Mouse (Mus musculus) CH12.LX (cell line): ENCODE data around the gene Lamc2. TPM values are rescaled to one million over a fixed set of nuclear protein-coding genes. Genes with fewer than 3 reads are reported as not detected.

ENCODE experiments used
- DNase-seq: peaks from one replicate; pipeline ENCODE4 v3.0.0-alpha.2; 2013; ENCODE audit errors: extremely low read depth
- H3K27ac ChIP-seq: 2 replicates; pipeline ENCODE4 v1.5.1; 2012; ENCODE audit warnings: low read depth, mild to moderate bottlenecking, control low read depth, moderate library complexity; ENCODE audit not compliant: insufficient read depth
- H3K27me3 ChIP-seq: replicated peaks from 2 replicates; pipeline ENCODE3; 2012; ENCODE audit warnings: inconsistent platforms
- H3K36me3 ChIP-seq, 2 experiments: replicated peaks in 1 of 2; 2 replicates each; pipeline versions ENCODE3 to v1.6.1; 2012; ENCODE audit warnings: inconsistent platforms in 1 of 2, low read length in 1 of 2, mild to moderate bottlenecking in 1 of 2, mixed read lengths in 1 of 2, moderate library complexity in 1 of 2; ENCODE audit not compliant: control insufficient read depth in 1 of 2, insufficient read depth in 1 of 2
- H3K4me1 ChIP-seq, 2 experiments: 2 replicates each; pipeline ENCODE4 v1.6.1; 2012; ENCODE audit warnings: inconsistent platforms in 1 of 2, moderate library complexity in 1 of 2; ENCODE audit not compliant: insufficient read depth in 2 of 2, control insufficient read depth in 1 of 2
- H3K4me2 ChIP-seq: 2 replicates; pipeline ENCODE4 v1.6.1; 2012; ENCODE audit warnings: low read depth, mild to moderate bottlenecking, control low read depth; ENCODE audit not compliant: poor library complexity, insufficient read depth, severe bottlenecking
- H3K4me3 ChIP-seq, 3 experiments: fragments of 150-350 bp in 1 of 3; sonication (generic) in 1 of 3; replicated peaks in 1 of 3; 2 replicates each; pipeline versions ENCODE3 to v1.5.1; 2011 to 2012; ENCODE audit warnings: low read depth in 2 of 3, low read length in 2 of 3, mild to moderate bottlenecking in 2 of 3, moderate library complexity in 2 of 3, control low read depth in 1 of 3, improper control_type of control experiment in 1 of 3, inconsistent platforms in 1 of 3, mixed read lengths in 1 of 3; ENCODE audit not compliant: poor library complexity in 1 of 3
- H3K79me2 ChIP-seq: replicated peaks from 2 replicates; pipeline ENCODE4 v1.6.1; 2012; ENCODE audit warnings: mild to moderate bottlenecking, moderate library complexity; ENCODE audit not compliant: control insufficient read depth, poor library complexity, insufficient read depth, severe bottlenecking; ENCODE audit errors: extremely low read depth
- H3K9ac ChIP-seq: 2 replicates; pipeline ENCODE4 v1.6.1; 2012; ENCODE audit warnings: low read depth, mild to moderate bottlenecking, control low read depth, moderate library complexity; ENCODE audit not compliant: insufficient read depth
- H3K9me3 ChIP-seq: replicated peaks from 2 replicates; pipeline ENCODE3; 2012; ENCODE audit warnings: low read length, inconsistent platforms, mixed read lengths
- BHLHE40 ChIP-seq: IDR thresholded peaks from 2 replicates; pipeline ENCODE4 v1.6.1; 2011; ENCODE audit warnings: mild to moderate bottlenecking, low read depth, low read length, improper control_type of control experiment
- CHD1 ChIP-seq: IDR thresholded peaks from 2 replicates; pipeline ENCODE4 v1.6.1; 2012; ENCODE audit warnings: low read depth, low read length, improper control_type of control experiment, inconsistent platforms
- ELF1 ChIP-seq: IDR thresholded peaks from 2 replicates; pipeline ENCODE4 v1.6.1; 2014; ENCODE audit warnings: low read depth, mild to moderate bottlenecking, inconsistent platforms, low read length, improper control_type of control experiment
- HCFC1 ChIP-seq: IDR thresholded peaks from 2 replicates; pipeline ENCODE4 v1.6.1; 2012; ENCODE audit warnings: low read depth, mild to moderate bottlenecking, inconsistent platforms, low read length, improper control_type of control experiment
- JUND ChIP-seq: conservative IDR thresholded peaks from 2 replicates; pipeline ENCODE4 v1.6.1; 2011; ENCODE audit warnings: low read depth, low read length, improper control_type of control experiment
- MAZ ChIP-seq: IDR thresholded peaks from 2 replicates; pipeline ENCODE4 v1.6.1; 2012; ENCODE audit warnings: low read depth, mild to moderate bottlenecking, inconsistent platforms, low read length, improper control_type of control experiment, moderate library complexity
- MYC ChIP-seq: IDR thresholded peaks from 2 replicates; pipeline ENCODE4 v1.6.1; 2011; ENCODE audit warnings: low read depth, mild to moderate bottlenecking, improper control_type of control experiment, low read length
- PAX5 ChIP-seq: IDR thresholded peaks from 2 replicates; pipeline ENCODE4 v1.6.1; 2012; ENCODE audit warnings: low read length, inconsistent platforms, mixed read lengths
- POLR2AphosphoS2 ChIP-seq: IDR thresholded peaks from 2 replicates; pipeline ENCODE4 v1.6.1; 2011; ENCODE audit warnings: low read depth, low read length, improper control_type of control experiment
- RAD21 ChIP-seq: IDR thresholded peaks from 2 replicates; pipeline ENCODE4 v1.6.1; 2011; ENCODE audit warnings: low read depth, mild to moderate bottlenecking, low read length, improper control_type of control experiment, moderate library complexity
- TBP ChIP-seq: conservative IDR thresholded peaks from 2 replicates; pipeline ENCODE4 v1.6.1; 2011; ENCODE audit warnings: low read depth, low read length, improper control_type of control experiment
- USF2 ChIP-seq: conservative IDR thresholded peaks from 2 replicates; pipeline ENCODE4 v1.6.1; 2011; ENCODE audit warnings: low read depth, low read length, improper control_type of control experiment
- ZC3H11A ChIP-seq: IDR thresholded peaks from 2 replicates; pipeline ENCODE4 v1.6.1; 2012; ENCODE audit warnings: low read depth, mild to moderate bottlenecking, inconsistent platforms, low read length, improper control_type of control experiment
- ZKSCAN1 ChIP-seq: IDR thresholded peaks from 2 replicates; pipeline ENCODE4 v1.6.1; 2012; ENCODE audit warnings: low read depth, inconsistent platforms, low read length, improper control_type of control experiment, borderline replicate concordance
- dilution Hi-C: fragments of 300-500 bp; cut with MboI; formaldehyde crosslinking; loops from 2 replicates; pipeline ENCODE4 v1.14.3; 2020; ENCODE audit warnings: low sequenced_read_pairs; ENCODE audit not compliant: extremely low pct_unique_long_range_greater_than_20kb, extremely low pct_ligation_motif_present
- in situ Hi-C: fragments of 300-500 bp; cut with MboI; formaldehyde crosslinking; loops from 3 replicates; pipeline ENCODE4 v1.14.3; 2019; ENCODE audit warnings: low sequenced_read_pairs, low pct_ligation_motif_present, low pct_unique_long_range_greater_than_20kb, mixed read lengths
- polyA plus RNA-seq: library from polyadenylated mRNA; unstranded; fragments of >175 nt; gene quantifications from 2 replicates; pipeline ENCODE4 v1.2.1, GENCODE M21; 2012; ENCODE audit warnings: low read depth; ENCODE audit not compliant: insufficient read length
- total RNA-seq, 2 experiments: library from RNA; depleted of rRNA; stranded (reverse); fragments of 300-350 nt in 1 of 2; fragments of >200 nt in 1 of 2; gene quantifications; 2 replicates each; pipeline ENCODE4 v1.2.3; 2012 to 2014

Lamc2 gene
- total and polyA plus RNA-seq, 3 experiments: 0.09 to 1.0 (median 0.25) TPM

GRCm38 (mm10) chr1:153093581-153093980 is 92.7 kb downstream of the Lamc2 start:
- no peak overlapping the region for H3K4me2 ChIP-seq
- no peaks in the 10 kb centered on the region for H3K79me2 ChIP-seq
- no peak overlapping the region for H3K9ac ChIP-seq
- in situ Hi-C loops (no loop called here), dilution Hi-C loops (no loop called here)
- DNase-seq: no peak
- H3K9me3 ChIP-seq: no peaks in the 10 kb centered on the region
- H3K4me1 ChIP-seq: peaks cover 5 to 13% of the 10 kb centered on the region in 2 experiments
- TF ChIP-seq MAZ (no peak), PAX5 (no peak), HCFC1 (no peak), JUND (no peak), RAD21 (no peak), CHD1 (no peak), ZKSCAN1 (no peak), TBP (no peak), ZC3H11A (no peak), USF2 (no peak), MYC (no peak)
- H3K27ac ChIP-seq: no peak overlapping the region
- H3K4me3 ChIP-seq: no peak overlapping the region
- H3K27me3 ChIP-seq: no peaks in the 10 kb centered on the region
- no peaks in the 10 kb centered on the region for H3K36me3 ChIP-seq

GRCm38 (mm10) chr1:153093172-153093571 is 93.1 kb downstream of the Lamc2 start:
- no peaks in the 10 kb centered on the region for H3K9me3 ChIP-seq
- no peak overlapping the region for H3K9ac ChIP-seq
- H3K36me3 ChIP-seq: no peaks in the 10 kb centered on the region
- in situ Hi-C loops: no loop called here
- no peak for DNase-seq
- peaks cover 5 to 13% of the 10 kb centered on the region in 2 experiments for H3K4me1 ChIP-seq
- dilution Hi-C loops: no loop called here
- TF ChIP-seq ZC3H11A: no peak
- no peak for TF ChIP-seq ELF1
- TF ChIP-seq PAX5: no peak
- no peak for TF ChIP-seq MYC
- no peak for TF ChIP-seq BHLHE40
- no peak for TF ChIP-seq POLR2AphosphoS2
- TF ChIP-seq, all 38 proteins: peak for 0
- H3K4me3 ChIP-seq: no peak overlapping the region
- H3K4me2 ChIP-seq: no peak overlapping the region
- H3K79me2 ChIP-seq: no peaks in the 10 kb centered on the region
- H3K27ac ChIP-seq: no peak overlapping the region
- no peaks in the 10 kb centered on the region for H3K27me3 ChIP-seq
